Mouse (Mus musculus) intestine, postnatal 0 days (tissue): ENCODE measurements around the gene Zp3. TPM values are rescaled to one million over a fixed set of nuclear protein-coding genes. Genes with fewer than 3 reads are reported as not detected.

Experiments
- ATAC-seq: fragments of 200-750 bp; cut with Nextera tagmentation; 2 replicates; pipeline ENCODE4 v1.8.0; 2017; ENCODE audit warnings: mild to moderate bottlenecking, moderate TSS enrichment, moderate library complexity
- H3K27ac ChIP-seq: fragments of 300-500 bp; sonication (generic); 2 replicates; pipeline ENCODE4 v1.5.1; 2014; ENCODE audit warnings: mild to moderate bottlenecking, low read depth, low read length, moderate library complexity
- H3K27me3 ChIP-seq: fragments of 300-500 bp; sonication (generic); replicated peaks from 2 replicates; pipeline ENCODE4 v1.6.1; 2014; ENCODE audit warnings: low read length, mixed read lengths; ENCODE audit not compliant: control insufficient read depth, insufficient read depth
- H3K36me3 ChIP-seq: fragments of 300-500 bp; sonication (generic); 2 replicates; pipeline ENCODE4 v1.6.1; 2014; ENCODE audit warnings: mild to moderate bottlenecking, moderate library complexity; ENCODE audit not compliant: control insufficient read depth, insufficient read depth
- H3K4me1 ChIP-seq: fragments of 300-500 bp; sonication (generic); replicated peaks from 2 replicates; pipeline ENCODE4 v1.6.1; 2014; ENCODE audit warnings: antibody characterized with exemption, low read length, mixed read lengths; ENCODE audit not compliant: control insufficient read depth, insufficient read depth
- H3K4me2 ChIP-seq: fragments of 300-500 bp; sonication (generic); replicated peaks from 2 replicates; pipeline ENCODE4 v1.6.1; 2014; ENCODE audit warnings: low read depth, mild to moderate bottlenecking, moderate library complexity
- H3K4me3 ChIP-seq: fragments of 300-500 bp; sonication (generic); 2 replicates; pipeline ENCODE4 v1.5.1; 2014; ENCODE audit warnings: low read depth, low read length
- H3K9ac ChIP-seq: fragments of 300-500 bp; sonication (generic); 2 replicates; pipeline ENCODE4 v1.6.1; 2014; ENCODE audit warnings: mild to moderate bottlenecking, low read depth, low read length
- H3K9me3 ChIP-seq: fragments of 300-500 bp; sonication (generic); 2 replicates; pipeline ENCODE4 v1.6.1; 2016; ENCODE audit warnings: mixed run types; ENCODE audit not compliant: control insufficient read depth
- CTCF ChIP-seq: sonication (generic); IDR thresholded peaks from 2 replicates; pipeline ENCODE4 v1.5.1; 2016; ENCODE audit warnings: low read depth, mild to moderate bottlenecking, control low read depth, antibody characterized with exemption, moderate library complexity
- WGBS: fragments of 180-500 bp; shearing (Covaris S2); extraction: QIAGEN DNeasy Blood & Tissue Kit; methylation state at CpG from one replicate; pipeline ENCODE4 v1.1.7; 2014; 5-methylcytosine and 5-hydroxymethylcytosine counted together
- polyA plus RNA-seq: library from polyadenylated mRNA; unstranded; fragments of >200 nt; fragmentation: Nextera tagmentation; extraction: Ambion mirVana; gene quantifications from 2 replicates; pipeline ENCODE4 v1.2.1, GENCODE M21; 2015

Zp3 gene
- polyA plus RNA-seq, 1 experiment from 2014 or later = not detected

- Histone ChIP-seq H3K4me3 (peak overlapping the region; percentile 94), H3K4me2 (peak overlapping the region; percentile 81), H3K36me3 (0 out of 2 replicates have a peak, but pooled peaks cover 14% of the 10 kb centered on the region), H3K9ac (no peak overlapping the region), H3K27me3 (no peaks in the 10 kb centered on the region), H3K27ac (peak overlapping the region; percentile 94; the same call in 1 of the 2 replicates), H3K4me1 (no peaks in the 10 kb centered on the region), H3K9me3 (no peaks in the 10 kb centered on the region)
- no peak for TF ChIP-seq CTCF
- ATAC-seq = peak; percentile 16; the same call in 1 of the 2 replicates
- WGBS = 45% methylated on average over 7 of the region's 7 CpGs
These were observed 44.7 kb upstream of the Zp3 start for GRCm38 (mm10) chr5:135935176-135935523.

- H3K4me1 ChIP-seq = no peaks in the 10 kb centered on the region
- no peak overlapping the region for H3K4me3 ChIP-seq
- TF ChIP-seq CTCF = no peak
- H3K4me2 ChIP-seq = no peak overlapping the region
- no peaks in the 10 kb centered on the region for H3K27me3 ChIP-seq
- no peak overlapping the region for H3K27ac ChIP-seq
- 78% methylated on average over 6 of the region's 6 CpGs for WGBS
- 0 out of 2 replicates have a peak, but pooled peaks cover 9% of the 10 kb centered on the region for H3K36me3 ChIP-seq
- no peak overlapping the region for H3K9ac ChIP-seq
- no peak for ATAC-seq
- H3K9me3 ChIP-seq = no peaks in the 10 kb centered on the region
These were observed 44.2 kb upstream of the Zp3 start for GRCm38 (mm10) chr5:135935641-135936190.

DNA sequence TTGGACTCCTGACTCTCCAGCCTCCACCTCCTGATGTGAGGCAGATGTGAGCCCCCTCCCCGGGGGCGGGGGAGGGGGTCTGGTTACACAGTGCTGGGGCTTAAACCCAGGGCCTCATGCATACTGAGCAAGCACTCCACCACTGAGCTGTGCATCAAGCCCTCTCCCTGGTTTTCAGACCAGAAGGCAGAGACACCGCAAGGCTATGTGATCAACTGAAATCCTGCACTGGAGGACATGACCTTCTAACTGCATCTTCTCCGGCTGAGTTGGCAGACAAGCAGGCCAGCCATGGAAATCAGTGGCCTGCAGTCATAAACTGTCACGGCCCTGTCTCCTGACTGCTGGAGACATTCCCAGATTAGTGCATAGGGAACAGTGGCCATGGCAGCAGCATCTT is 39.3 kb upstream of the Zp3 start:
- no peak overlapping the region for H3K4me2 ChIP-seq
- no peaks in the 10 kb centered on the region for H3K36me3 ChIP-seq
- no peak for TF ChIP-seq CTCF
- no peaks in the 10 kb centered on the region for H3K9me3 ChIP-seq
- H3K4me1 ChIP-seq = no peaks in the 10 kb centered on the region
- WGBS = 54% methylated on average over 5 of the region's 5 CpGs
- no peak overlapping the region for H3K4me3 ChIP-seq
- no peak overlapping the region for H3K27ac ChIP-seq
- H3K27me3 ChIP-seq = no peaks in the 10 kb centered on the region
- no peak overlapping the region for H3K9ac ChIP-seq
- no peak for ATAC-seq

DNA sequence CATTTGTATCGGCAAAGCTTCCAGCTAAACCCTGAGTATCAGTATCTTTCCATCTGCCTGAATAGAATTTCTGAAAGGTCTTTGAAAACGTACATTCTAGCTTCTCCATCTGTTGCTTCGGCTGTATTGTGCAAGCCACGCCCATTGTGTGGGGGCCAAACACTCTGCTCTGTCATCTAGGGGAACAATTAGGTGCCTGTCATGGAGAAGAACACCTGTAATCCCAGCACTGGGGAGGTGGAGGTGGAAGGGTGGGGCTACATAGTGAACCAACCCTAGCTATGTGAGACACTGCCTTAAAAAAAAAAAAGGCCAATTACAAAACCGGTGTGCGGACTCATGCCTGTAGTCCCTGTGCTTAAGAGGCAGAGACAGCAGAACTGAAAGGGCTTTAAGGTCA is 37.2 kb upstream of the Zp3 start:
- Histone ChIP-seq H3K9ac (no peak overlapping the region), H3K4me2 (no peak overlapping the region), H3K4me1 (no peaks in the 10 kb centered on the region), H3K27me3 (no peaks in the 10 kb centered on the region), H3K9me3 (no peaks in the 10 kb centered on the region), H3K4me3 (no peak overlapping the region), H3K27ac (no peak overlapping the region), H3K36me3 (no peaks in the 10 kb centered on the region)
- 57% methylated on average over 6 of the region's 6 CpGs for WGBS
- TF ChIP-seq CTCF = no peak
- ATAC-seq = no peak

DNA sequence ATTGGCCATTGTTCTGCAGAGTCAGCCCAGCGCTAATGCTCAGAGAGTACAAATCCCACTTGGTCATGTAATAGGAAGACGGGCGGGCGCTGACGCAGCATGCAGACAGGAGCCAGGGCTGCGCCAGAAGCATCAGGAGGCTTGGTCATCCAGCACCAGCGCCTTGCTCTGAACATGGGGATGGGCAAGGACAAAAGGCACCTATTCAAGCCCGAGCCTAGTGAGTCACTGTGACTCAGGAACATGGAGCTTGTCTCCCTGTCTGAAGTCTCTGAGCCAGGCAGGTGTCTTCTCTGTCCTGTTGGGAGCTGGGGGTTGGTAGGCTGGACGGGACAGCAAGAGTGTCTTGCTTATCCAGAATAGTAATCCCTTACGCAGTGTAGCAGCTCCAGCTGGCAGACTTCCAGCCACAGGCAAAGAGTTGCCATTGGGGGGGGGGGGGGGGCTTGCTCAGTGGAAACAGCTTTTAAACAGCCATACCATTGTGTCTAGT is 33.9 kb upstream of the Zp3 start:
- Histone ChIP-seq H3K4me1 (no peaks in the 10 kb centered on the region), H3K36me3 (no peaks in the 10 kb centered on the region), H3K9ac (no peak overlapping the region), H3K9me3 (no peaks in the 10 kb centered on the region), H3K4me2 (no peak overlapping the region), H3K27me3 (no peaks in the 10 kb centered on the region), H3K4me3 (no peak overlapping the region), H3K27ac (no peak overlapping the region)
- ATAC-seq = no peak
- 57% methylated on average over 10 of the region's 10 CpGs for WGBS
- TF ChIP-seq CTCF = no peak

DNA sequence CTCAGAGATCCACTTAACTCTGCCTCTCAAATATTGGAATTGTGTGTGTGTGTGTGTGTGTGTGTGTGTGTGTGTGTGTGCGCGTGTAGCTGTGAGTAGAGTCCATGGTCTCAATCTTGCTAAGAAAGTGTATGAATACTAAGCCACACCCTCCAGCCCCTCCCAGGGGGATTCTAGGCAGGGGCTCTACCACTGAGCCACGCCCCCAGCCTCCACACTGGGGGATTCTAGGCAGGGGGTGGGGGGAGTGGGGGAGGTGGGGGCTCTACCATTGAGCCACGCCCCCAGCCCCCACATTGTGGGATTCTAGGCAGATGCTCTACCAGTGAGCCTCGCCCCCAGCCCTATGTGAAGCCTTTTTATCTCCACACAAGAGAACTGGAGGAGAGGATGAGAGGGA is 33.3 kb upstream of the Zp3 start:
- H3K9me3 ChIP-seq = no peaks in the 10 kb centered on the region
- H3K27ac ChIP-seq = no peak overlapping the region
- no peak overlapping the region for H3K9ac ChIP-seq
- no peak for TF ChIP-seq CTCF
- no peak for ATAC-seq
- H3K4me1 ChIP-seq = no peaks in the 10 kb centered on the region
- H3K36me3 ChIP-seq = no peaks in the 10 kb centered on the region
- no peaks in the 10 kb centered on the region for H3K27me3 ChIP-seq
- no peak overlapping the region for H3K4me2 ChIP-seq
- 82% methylated on average over 5 of the region's 5 CpGs for WGBS
- no peak overlapping the region for H3K4me3 ChIP-seq
